Mouse (Mus musculus) cerebellum, postnatal 10 days (tissue): ENCODE measurements around the gene C2cd5.
A peak's percentile ranks its signal among the peaks of the same experiment; 100 is the strongest.
"Not testable (repeated sequence)": the region's sequence is repeated elsewhere in the genome, so short reads cannot be mapped to it uniquely, and the experiment has no call there.

ENCODE experiments used
- DNase-seq, 2 experiments: peaks; one replicate each; pipeline ENCODE4 v3.0.0; 2021; ENCODE audit warnings: mixed read lengths in 2 of 2

The C2cd5 gene

DNA sequence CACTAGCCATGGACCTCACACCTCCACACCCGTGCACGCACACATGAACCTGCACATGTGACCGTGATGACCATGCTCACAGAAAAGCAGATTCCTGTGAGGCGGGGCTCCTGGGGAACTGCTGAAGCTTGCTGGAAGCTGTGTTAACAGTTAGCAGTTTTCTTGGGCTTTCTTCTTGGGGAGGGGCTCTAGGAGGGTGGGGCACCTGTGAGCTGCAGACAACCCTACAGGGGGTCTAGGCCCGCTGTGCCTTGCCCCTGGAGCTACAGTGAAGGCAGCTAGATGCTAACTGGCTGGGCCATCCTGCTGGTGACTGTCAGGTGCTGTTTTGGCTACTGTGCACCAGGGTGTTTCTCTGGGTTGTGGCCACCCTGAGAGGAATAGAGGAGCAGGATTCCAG is 91.1 kb downstream of the C2cd5 start:
- DNase-seq: no peak

GRCm38 (mm10) chr6:143005209-143005608 is 94.7 kb downstream of the C2cd5 start:
- DNase-seq: not testable (repeated sequence)

DNA sequence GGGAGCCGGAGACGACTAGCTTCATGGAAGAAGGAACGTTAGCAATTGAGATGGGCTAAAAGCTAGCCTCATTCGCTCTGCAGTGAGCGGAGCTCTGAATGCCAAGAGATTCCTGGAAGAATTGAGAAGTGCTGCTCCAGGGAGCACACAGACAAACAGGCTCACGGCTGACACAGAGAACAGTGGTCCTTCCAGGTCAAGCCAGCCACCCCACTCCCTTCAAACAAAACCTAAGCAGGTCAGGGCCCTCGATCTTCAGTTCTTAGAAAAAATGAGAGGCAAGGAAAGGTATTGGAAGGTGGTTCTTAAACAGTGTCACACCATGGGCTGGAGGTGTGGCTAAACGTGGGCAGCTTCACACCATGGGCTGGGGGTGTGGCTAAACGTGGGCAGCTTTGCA is 95.1 kb downstream of the C2cd5 start:
- no peak for DNase-seq

DNA sequence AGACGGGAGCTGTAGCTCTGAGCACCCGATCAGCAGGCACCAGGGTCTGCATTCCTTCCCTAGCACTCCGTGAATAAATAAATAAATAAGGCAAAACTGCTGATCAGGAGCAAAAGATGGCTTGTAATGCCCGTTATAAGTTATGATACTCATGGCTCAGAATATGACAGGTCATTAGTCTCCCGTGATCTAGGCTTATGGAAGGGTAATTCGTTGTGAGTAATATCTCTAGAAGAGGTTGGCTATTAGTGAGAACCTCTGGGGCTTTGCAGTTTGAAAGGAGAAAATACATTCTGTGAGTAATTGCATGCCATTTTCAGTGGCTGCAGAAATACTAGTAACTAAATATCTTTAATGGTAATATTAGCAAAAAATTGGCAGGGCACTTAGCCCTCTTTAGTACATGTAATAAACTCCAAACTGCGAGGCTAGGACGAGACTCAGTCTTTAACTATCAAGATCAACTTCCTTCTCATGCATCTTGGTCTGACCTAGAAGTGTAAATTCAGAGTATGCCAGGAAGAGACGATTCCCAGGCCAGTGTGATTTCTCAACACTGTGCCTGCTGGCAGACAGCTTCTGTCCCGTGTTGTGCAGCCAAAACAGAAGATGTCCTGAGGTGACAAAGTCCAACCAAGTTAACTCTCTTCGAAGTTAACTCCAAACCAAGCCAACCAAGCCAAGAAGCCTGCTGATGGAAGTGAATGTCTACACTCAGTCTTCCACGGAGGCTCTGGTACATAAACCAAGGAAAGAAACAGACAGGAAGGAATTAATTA is 101.5 kb downstream of the C2cd5 start:
- DNase-seq: no peak

DNA sequence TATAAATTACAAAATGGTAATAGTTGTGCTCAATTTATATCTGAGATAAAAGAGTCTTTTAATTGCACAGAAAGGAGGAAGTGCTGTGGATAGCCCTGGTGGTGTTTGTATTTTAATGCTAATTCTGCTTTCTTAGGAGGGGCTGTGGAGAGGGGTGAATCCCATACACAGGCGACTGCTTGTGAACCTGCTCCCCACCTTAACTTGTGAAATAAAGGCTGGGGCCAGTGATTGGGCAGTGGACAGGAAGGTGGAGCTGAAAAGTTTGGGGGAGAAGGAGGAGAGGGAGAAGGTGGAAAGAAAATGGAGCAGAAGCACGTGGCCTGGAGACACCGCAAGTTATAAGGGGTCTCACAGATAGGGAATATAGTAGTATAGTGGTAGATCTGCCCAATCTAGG is 103.1 kb downstream of the C2cd5 start:
- no peak for DNase-seq

DNA sequence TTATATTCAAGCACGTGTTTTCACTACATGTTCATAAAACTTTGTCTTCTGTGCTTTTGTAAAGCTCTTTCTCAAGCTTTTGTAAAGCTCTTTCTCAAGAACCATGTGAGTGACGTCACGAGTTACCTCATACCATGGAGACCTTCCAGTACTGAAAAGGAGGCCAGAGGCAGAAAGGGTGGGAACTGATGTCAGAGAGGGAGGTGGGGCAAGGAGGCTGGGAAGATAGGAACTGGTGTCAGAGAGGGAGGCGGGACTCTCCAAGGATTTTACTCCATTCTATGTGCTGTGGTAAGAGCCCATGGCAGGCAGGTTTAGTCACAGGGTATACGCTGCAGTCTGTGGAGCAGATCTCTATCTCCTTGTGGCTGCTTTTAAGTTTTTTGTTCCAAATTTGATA is 104.4 kb downstream of the C2cd5 start:
- no peak for DNase-seq

- no peak for DNase-seq
Measured at GRCm38 (mm10) chr6:142994821-142995220, 105.1 kb downstream of the C2cd5 start.

DNA sequence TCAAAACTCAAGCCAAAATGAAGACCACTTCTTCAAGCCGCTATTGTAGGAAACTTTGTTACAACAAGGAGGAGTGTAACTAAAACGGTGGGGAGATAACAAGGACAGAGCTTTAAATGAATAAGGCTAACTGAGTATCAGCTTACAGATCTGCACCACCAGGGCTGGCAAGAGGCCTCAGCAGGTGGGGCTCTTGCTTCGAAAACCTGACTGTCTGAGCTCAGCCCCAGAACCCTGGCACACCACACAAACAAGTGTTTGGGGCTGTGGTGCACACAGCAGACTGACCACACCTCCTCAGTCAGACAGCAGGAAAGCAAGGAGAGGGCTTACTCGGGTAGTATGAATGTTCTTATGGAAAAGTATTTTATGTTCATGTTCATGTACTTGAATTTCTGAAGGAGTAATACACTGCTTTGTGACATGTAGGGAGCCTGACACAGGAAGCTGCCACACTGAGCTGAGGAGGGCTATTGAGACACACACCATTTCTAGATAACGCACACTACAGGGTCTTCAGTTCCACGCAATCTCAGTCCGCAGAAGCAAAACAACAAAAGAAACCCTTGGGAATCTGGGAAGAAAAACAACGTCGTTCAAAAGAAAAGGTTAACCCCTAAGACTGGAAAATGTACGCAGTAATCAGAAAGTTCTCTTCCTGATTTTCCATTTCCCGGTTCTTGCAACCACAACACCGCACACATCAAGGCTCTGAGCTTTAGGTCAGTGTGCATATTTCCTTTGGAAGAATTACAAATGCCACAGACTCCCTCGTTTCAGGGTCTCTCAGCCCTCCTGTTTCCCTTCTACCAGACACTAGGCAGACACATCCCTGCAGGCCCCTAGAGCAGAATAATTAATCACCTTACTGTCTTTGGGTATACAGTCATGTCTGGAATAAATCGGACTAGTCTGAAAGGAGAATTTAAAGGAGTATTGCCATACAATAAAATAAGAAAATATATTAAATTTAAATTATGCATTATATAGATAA is 105.9 kb downstream of the C2cd5 start:
- DNase-seq: no peak

DNA sequence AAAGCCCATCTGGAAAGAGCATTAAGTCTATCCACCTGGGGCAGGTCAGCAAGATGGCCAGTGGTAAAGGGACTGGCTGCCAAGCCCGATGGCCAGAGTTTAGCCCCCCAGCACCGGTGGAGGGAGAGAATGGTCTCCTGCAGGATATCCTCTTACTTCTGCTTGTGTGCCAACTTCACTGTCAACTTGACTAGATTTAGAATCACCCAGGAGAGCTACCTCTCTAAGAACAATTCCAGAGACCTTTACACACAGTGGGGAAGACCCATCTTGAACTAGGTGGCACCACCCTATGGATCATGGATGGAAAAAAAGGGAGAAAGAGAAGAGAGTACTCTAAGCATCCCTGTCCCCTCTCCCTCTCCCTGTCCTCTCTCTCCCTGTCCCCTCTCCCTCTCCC is 107.0 kb downstream of the C2cd5 start:
- DNase-seq: no peak

- DNase-seq: no peak
Measured at GRCm38 (mm10) chr6:142992099-142992498, 107.8 kb downstream of the C2cd5 start.

DNA sequence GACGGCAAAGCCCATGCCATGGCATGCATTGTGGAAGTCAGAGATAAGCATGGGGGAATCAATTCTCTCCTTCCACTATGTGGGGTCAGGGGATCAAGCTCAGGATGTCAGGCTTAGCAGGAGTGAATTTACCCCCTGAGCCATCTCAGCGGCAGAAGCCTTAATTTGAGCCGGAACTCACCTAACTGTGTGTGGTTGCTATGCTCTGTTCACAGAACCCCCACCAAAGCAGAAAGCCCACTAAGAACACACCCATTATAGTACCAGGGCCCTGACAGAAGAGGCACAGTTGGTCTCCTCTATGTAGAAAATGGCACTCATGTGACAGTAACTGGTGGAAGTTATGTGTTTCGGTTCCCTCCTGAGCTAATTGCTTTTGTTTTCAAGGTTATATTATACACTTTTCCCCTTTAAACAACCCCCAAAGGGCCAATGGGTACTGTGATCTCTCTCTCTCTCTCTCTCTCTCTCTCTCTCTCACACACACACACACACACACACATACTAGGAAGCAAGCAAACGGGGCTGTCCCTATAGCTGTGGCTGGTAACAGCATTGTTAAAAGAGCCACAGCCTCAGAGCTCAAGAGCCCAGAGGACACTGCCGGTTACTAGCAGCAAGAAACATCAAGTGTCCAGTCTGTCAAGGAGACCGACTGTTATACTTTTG is 108.4 kb downstream of the C2cd5 start:
- DNase-seq: no peak

GRCm38 (mm10) chr6:142990516-142990915 is 109.4 kb downstream of the C2cd5 start:
- no peak for DNase-seq

DNA sequence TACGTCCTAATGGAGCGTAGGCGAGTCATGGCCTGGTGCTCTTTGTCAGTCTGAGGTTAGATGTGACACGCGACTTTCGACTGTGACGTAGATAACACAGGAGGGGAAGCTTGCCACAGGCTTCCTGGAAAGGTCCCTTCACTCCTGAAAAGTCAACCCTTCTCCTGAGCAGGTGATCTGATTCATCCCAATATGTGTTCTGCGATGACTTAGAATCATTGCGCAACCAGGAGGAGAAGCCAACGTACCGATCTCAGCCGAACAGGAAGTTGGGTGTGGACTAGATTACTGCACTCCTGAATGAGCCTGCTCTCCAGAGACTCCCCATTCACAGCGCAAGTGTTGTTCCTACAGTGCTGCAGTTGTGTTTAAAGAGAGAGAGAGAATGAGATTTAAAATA is 110.4 kb downstream of the C2cd5 start:
- DNase-seq: no peak

- DNase-seq: peak; percentile 79 to 84
Measured at GRCm38 (mm10) chr6:142988753-142989152, 111.2 kb downstream of the C2cd5 start.

DNA sequence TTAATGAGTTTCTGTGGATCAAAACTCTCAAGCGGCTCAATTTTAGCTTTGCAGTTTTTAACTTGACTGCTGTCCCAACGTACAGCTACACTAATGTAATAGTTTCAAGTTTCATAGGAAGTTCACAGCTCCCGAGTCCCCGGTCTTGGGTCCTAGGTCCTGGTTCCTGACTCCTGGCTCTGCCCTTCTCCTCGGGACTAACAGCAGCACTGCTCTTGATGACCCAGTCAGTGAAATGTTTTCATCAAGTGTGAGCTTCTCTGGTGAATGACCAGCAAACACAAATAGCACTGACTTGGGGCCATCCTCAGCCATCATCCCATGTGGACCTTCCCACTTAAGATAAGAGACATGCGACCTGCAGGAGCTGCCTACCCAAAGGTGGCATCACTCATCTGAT is 111.7 kb downstream of the C2cd5 start:
- no peak for DNase-seq

- no peak for DNase-seq
Measured at GRCm38 (mm10) chr6:142987616-142988015, 112.3 kb downstream of the C2cd5 start.

DNA sequence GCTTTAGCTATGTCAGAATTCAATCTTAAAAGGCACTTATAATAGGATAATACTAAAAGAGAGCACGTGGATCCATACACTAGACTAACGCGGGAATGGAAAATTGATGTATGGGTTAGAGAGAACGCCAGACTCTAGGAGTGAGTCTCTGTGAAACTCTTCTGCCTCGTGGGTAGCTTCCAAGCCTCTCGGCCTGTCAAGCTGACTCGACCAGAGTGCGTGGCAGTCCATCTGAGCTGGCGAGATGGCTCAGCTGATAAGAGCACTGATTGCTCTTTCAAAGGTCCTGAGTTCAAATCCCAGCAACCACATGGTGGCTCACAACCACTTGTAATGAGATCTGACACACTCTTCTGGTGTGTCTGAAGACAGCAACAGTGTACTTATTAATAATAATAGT is 113.2 kb downstream of the C2cd5 start:
- not testable (repeated sequence) for DNase-seq

DNA sequence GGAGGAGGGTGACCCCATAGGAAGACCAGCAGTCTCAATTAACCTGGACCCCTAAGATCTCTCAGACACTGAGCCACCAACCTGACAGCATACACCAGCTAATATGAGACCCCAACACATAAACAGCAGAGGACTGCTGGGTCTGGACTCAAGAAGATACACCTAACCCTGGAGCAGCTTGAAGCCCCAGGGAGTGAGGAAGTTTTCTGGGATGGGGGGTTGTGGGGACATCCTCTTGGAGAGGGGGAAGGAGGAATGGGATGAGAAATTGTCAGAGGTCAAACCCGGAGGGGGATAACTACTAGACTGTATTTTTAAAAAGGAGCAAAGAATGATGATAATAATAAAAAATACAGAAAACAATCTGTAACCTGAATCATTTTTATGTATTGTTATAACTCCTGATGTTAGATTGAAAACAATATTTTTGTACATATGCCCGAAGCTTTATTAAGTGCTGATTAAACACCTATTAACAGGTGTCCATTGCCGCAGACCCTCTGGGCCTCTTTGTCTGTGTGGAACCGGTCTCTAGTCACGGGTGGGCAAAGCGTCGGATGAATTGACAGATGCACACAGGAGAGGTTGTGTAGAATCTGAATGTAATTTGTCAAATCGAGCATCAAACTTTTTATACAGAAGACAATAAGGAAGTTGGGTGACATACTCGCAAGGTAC is 114.2 kb downstream of the C2cd5 start:
- not testable (repeated sequence) for DNase-seq

- no peak for DNase-seq
Measured at GRCm38 (mm10) chr6:142979665-142980660, 120.0 kb downstream of the C2cd5 start.

DNA sequence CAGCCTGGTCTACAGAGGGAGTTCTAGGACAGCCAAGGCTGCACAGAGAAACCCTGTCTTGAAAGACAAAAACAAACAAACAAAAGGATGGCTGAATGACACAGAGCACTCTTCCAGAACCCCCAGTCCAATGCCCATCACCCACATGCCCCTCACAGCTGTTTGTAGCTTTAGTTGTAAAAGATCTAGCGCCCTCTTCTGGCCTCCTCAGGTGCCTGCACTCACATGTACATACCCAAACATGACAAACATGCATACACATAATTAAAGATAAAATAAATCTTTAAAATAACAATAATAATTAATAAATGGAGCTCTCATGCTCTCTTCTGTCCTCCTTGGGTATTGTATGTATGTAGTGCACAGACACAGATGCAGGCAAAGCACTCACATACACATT is 122.7 kb downstream of the C2cd5 start:
- no peak for DNase-seq

DNA sequence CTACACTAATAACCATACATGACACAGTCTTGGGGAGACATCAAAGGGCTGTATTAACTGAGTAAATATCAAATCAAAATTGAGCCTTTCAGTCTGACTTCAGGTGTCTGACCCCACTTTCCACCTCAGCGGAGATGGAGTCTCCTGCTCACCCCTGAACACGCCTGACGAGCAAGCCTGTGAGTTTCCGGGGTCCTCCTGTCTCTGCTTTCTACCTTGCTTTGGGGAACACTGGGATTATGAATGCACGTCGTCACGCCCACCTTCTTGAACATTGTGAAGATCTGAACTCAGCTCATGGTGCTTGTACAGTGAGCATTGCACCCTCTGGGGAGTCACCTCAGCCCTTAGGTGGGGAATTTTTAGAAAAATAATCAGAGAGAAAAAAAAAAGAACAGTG is 126.7 kb downstream of the C2cd5 start:
- DNase-seq: no peak
